Mouse (Mus musculus) left cerebral cortex, adult 11 months (tissue): ENCODE measurements at regions not wholly inside any gene's neighbourhood (a gene's known extent, or its start where the extent isn't known, plus 50 kb on each side); places are given as distances from the start of the nearest gene placed in this dataset.

Source experiments
- DNase-seq: peaks from one replicate; pipeline ENCODE4 v3.0.0; 2022; ENCODE audit warnings: low spot score

DNA sequence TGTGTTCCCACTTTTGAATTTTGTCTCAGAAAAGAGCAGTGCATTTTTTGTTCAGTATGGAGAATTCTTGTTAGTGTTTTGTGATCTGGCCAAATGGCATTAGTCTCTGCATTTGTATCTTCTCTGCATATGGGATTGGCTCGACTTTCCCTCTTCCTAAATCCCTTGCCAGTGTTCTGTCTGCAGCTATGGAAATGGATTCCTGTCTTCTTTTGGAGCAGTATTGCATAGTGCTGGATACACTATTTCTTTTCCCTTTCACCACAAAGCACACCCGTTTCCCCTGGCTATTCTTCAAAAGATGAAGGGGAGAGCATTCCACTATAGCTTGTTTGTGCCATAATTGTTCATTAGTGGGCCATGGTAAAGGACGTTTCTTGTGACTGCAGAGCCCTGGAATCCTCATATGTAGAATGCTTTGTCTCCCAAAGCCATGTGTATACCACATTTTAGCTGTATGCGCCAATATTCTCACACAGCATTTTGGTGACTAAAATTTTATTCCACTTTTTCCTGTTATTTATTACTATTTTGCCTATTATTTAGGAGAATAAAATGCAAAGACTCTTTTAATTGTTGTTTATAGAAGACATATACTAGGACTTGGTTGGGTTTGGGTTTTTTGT is 197.8 kb downstream of the Hs3st1 start:
- no peak for DNase-seq

DNA sequence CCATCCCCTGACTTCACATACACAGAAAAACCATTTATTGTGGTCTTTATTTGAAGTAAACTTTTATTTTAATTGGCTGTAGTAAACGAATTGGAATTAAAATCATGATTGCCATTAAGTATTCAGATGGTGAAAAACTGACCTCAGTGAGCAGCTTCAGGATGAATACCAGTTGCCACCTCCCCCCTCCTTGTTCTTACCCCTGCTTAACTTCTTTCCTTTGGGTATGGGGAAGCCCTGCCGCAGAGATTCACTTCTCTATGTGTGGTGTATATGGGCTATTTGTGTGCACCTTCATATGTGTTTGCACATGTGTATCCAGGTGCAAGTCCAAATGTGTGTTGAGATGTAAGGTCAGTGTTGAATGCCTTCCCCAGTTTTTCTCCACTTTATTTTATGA is 218.2 kb downstream of the Hs3st1 start:
- DNase-seq: no peak

DNA sequence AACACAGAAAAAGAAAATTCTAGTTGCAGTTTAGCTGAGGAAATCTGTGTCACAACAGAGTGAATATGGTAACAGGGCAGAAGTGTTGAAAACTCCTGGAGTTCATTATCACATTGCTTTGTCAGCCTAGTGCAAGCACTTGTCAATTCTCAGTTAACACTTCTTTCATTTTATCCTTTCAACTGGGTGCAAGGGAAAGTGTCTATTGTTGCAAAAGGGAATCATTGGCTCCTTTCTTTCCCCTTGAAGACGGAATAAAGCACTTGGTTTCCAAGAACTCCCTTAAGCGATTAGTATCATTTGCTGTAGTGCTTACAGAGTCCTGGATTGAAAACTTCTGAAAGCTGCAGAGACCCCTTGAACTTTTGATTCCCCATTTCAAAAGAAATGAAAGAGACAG is 218.9 kb downstream of the Hs3st1 start:
- no peak for DNase-seq

DNA sequence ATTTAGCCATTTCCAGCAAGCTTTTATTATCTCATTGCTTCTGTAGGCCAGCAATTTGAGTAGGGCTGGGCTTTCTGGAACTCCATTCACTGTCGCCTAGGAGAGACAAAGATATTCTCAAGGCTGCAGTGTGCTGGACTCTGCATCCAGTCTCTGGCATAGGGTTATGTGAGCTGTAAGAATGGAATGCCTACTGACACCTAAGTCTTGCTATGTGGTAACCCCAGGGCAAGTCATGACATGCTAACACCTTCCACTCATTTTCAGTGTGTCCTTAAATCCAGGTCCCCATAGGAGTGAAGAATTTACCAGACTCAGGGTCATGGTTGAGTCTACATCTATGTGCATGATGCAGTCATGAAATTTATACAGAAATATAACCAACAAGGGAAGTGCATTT is 245.0 kb downstream of the Hs3st1 start:
- DNase-seq: no peak

DNA sequence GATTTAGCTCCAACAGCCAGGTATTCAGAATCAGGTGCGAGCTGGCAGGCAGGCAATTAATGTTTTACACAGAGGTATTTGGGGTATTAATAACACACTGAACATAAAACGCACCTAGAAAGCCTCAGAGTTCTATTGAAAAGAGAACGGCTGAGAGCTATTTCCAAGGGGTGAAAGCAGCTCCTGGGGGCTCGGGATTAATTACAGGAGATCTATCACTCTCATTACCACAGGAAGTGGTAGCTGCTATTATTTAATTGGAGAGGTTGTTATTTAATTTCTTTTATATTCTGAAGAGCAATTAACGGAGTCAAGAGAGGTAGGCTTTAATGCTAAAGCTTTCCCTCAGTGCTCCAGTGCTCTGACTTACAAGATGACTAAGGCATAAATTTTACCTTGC is 272.5 kb downstream of the Hs3st1 start:
- no peak for DNase-seq

DNA sequence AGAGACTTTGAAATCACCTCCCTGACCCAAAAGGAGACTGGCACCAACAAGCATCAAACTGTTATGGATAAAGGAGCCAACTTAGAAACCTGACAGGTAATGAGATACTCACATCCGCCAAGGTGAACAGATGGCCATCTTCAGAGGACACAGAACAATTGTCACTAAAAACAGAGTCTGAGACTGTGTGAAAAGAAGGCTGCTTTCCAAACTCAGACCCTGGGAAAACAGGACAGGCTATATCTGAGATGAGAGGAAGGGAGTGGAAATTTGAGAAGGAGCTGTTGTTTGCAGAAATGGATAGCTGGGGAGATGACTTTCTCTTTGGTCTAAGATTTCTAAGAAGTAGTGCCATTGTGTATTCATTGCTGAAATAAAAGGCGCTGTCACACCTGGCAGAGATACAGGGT is 297.2 kb downstream of the Hs3st1 start:
- no peak for DNase-seq

DNA sequence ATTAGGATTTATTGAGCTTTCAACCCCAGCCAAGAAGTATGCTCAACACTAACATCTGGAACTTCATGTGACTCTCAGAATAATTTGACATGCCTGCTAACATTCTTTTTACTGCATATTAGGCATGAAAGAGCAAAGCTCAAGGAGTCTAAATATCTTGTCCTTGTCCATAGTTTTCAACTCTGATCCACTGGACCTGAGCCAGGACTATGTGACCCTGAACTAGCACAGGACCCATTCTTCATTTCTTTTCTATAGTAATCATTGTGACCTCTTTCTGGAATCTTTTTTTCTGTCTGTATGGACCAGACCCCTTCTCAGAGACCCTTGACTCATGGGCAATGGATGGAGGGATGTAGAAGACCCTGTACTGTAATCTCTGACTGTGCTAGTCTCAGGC is 301.6 kb downstream of the Hs3st1 start:
- DNase-seq: no peak

DNA sequence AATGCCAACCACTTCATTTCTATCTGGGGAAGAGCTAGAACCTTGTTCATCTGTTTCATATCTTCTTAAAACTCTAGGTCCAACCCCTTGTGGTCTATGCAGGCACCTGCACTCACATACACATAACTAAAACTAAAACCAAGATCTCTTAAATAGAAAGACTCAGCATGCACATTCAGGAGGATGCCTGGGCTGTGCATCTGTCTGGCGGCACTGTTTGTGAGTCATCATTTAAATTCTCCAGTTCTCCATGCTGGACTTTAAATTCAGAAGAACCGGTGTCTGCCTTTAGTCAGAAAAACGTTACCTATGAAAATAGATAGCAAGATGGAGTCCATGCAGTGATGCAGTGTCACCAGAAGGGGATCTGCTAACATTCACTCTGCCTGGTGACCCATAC is 314.5 kb downstream of the Hs3st1 start:
- no peak for DNase-seq

DNA sequence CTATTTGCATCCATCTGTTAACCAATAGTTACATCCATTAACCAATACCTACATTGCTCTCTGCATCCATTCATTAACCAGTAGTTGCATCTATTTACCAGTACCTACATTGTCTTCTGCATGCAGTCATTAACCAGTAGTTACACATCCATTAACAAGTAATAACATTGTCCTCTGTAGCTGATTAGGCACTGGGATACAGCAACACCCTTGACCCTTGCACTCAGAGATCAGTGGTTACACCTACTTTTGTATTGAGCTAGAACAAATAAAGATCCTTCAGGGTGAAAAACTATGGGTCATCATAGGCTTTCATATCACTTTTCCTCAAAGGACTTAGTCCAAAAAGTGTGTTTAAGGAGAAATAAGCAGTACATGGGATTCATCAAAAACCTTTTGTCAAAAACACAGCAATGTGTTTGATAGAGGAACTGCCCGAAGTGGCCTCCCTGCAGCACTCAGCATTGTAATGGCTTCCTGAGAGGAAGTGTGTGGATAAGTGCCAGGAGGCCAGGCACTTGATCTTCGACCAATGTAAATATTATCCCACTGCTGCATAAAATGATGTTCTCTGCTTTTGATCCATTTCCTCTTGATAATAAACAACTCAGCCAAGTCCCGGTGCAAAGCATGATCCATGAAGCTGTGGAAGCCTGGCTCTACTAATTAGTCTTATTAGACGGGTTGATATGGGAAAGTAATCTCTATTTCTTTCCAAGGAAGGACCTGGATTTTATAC is 317.6 kb downstream of the Hs3st1 start:
- DNase-seq: no peak

DNA sequence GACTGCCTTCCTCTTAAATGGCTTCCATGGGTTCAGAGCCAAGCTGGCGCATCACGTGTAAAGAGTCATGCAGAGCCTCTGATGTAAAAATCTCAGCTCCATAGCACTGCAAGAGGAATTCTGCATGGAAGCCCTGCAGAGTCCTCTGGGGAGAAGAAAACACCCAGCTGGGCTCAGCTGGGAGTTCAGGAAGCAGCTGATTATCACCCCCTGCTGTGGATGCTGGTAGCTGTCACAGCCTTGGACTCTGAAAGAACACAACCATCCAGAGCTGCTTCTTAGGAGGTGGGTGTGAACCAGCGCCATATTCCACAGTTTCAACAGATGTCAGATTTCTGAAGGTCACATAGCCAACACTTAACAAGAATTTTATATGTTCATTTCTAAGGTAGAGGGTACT is 329.2 kb downstream of the Hs3st1 start:
- DNase-seq: no peak

DNA sequence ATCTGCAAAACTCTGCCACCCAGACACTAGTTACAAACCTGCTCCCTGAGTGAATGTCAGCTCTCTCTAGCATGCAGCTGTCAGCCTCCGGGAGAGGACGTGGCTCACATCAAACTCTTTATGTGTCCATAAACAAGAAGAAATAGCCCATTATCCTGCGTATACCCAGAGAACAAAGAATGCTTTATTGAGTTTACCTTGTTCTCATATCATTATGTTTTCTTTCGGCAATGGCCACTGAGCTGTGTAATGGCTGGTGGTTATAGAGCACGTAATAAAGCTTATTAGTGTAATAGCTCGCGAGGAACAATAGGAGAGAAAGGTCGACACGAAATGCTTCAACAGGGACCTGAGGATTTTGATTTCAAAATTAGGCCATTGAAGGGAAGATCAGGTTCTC is 331.6 kb downstream of the Hs3st1 start:
- DNase-seq: no peak

DNA sequence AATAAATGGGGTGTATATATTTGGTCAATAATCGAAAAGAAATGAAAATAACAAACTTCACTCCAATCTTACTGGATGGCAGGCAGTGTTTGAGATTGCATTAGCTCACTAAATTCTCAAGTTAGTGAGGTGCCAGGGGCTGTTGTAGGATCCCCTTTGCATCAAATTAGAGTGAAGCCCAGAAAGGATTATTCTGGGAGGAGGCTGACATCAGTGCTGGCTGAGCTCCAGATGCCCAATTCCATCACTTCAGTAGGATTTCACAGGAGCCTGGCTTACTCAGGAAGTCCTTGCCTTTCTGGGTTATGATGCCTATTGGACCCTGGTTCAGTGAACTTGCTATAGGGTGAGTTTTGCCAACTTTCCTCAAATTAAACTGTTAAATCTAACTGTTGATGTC is 336.5 kb downstream of the Hs3st1 start:
- no peak for DNase-seq

DNA sequence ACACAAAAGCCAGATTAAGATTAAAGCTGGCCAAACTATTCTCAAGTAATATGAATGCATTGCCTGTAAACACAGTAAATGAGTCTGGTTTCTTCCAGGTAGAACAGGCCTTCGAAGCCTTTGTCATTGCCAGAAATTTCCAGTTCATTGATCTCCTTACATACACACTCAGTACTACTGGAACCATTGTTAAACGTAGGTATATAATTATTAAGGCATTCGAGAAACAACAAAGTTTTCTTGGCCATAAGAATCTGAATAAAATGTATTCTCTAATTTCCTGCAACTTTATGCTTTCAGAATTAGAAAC is 337.5 kb downstream of the Hs3st1 start:
- DNase-seq: no peak

DNA sequence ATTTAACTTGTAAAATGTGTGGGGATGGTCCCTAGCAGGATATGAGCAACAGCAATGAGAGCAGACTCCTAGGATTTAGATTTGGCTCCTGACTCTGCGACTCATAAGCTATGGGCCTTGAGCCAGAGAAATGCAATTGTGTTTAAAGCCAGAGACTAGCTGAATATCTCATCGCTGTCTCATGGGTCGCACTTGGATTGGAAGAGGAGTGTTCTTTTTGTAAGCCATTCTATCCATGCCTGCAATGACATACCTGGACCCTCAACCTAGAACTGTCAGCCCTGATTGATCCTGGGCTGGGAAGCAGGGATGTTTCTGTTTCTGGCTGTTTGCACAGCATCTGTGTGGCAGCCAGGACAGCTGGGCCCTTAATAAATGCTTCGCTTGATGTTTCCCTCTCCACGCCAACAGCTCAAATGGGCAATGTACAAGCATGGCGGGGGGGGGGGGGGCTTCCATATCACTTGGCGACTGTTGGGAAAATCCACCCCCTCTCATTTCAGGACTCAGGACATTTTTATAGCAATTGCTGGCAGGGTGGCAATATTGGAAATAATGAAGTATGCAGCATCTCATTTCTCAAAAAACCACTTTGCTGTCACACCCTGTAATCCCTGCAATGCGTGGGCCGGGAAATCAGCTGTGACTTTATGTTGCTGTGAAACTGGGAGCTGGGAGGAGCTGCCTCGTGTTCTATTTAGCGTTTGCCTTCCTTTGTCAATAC is 338.0 kb downstream of the Hs3st1 start:
- peak; percentile 9 for DNase-seq

DNA sequence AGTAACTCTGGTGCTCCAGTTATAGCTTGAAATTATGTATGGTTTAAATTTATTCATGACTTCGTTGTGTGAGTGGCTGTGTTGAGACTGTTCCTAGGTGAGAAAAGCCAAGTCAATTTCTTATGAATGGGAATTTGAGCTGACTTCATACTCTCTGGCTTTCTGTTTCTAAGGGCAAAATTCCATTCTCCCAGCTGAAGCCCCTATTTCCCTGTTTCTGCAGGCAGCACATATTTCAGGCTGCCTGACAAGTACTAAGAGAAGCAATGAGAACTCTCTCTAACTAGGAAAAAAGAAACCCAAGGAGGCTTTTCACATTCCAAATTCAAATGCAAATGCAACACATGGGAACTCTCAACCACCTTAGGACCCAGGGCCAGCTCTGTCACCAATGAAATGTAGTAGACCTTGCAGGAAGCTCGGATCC is 338.7 kb downstream of the Hs3st1 start:
- no peak for DNase-seq

DNA sequence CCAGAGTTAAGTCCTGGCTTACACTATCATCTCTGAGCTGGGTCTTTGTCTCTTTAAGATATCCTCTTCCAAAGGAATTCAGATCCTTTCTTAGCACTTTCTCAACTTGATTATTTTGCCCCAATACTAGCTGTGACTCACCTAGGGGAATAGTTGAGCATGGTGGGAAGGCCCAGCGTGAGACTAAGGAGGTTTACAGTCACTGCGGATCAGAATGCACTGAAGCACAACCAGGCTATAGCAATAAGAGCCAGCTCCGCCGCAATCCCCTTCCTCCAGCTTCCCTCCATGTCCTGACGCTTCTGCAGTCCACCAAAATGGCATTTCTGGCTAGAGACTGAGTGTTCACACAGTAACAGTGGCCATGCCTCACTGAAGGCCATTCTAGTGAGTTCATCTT is 342.5 kb downstream of the Hs3st1 start:
- no peak for DNase-seq

DNA sequence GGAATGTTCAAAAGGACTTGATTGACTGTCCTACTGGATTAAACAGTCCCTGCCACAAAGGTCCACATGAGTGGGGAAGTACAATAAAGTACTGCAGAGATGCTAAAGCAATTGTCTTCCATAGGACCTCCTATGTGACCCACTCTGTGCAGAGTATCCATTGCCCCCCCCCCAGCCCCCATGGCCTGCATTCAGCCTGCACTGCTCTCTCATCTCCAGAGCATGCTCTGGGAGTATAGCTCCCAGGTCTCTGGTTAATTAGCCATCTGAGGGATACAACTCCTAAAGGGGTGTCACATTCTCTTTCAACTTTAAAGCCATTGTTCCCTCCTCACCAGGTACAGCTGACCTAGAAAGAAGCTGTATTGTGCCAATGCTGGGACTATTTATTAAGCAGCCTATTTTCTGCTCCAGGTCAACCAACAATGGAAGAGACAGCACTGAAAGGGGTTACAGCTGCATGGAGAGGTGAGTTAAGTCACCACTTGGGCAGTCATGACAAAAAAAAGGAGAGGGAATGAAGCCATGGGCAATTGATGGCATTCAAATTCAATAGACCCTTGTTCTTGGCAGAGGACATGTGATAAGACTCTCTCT is 364.8 kb downstream of the Hs3st1 start:
- no peak for DNase-seq

DNA sequence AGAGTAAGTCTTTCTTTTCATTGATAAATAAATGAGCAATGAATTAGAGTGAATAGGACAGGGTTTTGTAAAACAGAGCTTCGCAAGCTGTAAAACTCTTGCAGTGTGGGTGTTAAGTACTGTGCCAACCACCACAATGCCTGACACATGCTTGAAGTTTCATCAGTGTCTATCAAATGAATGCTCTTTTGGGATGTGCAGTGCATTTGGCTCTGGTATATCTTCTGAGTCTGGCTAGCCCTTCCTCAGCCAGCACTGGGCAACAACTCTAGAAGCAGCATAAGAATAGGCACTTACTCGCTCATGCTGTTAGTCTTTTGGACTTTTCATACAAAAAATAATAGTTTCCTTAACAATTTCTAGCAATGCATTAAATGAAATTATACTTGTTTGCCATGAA is 370.9 kb downstream of the Hs3st1 start:
- no peak for DNase-seq

DNA sequence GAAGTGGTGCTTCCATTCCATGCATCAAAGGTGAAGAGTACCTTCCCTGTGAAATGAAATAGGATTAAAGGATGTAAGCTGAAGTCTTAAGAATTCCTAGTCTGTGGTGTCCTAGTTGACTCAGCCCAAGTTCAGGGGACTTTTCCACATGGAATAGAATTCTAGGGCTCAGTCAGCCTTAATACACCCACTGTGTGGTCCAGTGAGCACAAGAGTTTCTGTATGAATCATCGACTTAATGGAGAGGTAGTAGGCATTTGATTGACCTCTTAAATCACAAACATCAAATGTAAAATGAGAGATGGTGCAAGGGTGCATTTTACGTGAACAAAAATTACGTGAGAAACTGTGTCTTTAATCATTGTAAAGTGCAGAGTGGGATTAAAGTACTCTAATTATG is 381.1 kb downstream of the Hs3st1 start:
- no peak for DNase-seq

DNA sequence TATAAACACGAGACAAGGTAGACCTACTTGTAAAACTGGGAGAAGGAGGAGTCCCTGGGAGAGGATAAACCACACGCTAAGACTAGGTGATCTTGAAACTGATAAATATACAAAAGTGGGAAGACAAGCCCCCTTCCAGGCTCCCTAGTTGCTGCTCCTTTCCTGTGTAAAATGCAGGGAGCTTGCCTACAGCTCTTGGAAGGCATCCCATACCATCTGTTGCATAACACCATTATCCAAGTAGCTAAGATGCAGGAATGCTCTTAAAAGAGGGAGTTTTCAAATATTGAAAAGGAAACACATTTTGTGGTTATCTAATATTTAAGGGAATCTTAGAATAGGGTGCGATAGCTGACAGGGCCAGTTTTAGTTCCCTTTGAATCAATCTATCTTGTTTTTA is 406.6 kb downstream of the Hs3st1 start:
- no peak for DNase-seq

DNA sequence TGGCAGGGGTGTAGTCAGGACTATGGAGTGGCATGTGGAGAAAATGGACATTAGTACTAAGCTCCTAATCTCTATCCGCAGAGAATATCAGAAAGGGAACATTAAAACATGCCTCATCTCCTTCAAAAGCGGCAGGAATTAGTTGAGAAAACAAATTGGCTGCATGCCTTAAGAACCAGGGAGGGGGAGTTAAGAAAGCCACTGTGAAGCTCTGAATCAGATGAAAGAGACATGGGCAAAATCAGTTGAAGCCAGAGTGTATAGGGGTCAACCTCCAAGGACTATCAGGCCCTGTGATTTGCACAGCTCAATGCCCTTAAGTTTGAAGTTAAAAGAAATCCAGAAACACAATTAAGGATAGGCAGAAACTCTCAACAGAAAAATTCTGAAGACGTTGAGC is 408.3 kb downstream of the Hs3st1 start:
- no peak for DNase-seq

DNA sequence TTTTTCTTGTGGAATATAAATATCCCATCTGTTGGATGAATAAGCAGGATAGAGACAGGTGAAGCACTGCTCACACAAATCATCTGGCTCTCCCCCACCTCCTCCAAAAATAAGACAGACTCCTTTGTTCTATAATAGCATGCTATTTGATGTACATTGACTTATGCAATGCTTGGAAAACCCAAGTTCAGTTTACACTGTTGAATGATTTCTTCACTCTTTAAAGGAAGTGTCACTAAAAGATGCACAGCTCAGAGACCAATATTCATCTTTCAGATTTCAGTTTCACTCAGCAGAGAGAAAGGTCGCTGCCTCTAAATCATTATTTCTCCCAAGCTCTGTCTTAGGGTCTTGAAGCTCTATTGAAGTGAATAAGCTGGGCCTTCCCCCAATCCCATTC is 417.4 kb downstream of the Hs3st1 start:
- DNase-seq: no peak

DNA sequence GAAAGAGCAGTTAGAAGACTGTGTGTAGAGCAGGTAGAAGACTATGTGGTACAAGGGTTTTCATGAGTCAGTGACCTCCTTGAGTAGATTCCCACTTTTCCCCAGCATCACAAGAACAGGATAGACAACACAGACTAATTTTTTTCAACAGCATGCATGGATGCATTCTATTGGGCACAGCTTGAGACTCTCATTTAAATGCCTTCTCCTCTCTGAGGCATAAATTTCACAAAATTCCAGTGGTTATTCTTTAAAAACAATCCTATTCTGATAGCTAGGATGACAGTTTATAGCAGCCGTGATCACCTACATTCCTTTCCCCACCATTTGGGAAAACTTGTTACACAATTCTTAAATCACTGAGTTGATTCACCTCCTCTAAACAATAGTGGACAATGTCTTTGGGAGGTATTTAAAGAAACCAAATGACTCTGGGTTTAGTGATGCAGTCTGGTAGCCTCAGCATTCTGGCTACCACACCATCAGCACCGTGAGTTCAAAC is 418.7 kb downstream of the Hs3st1 start:
- DNase-seq: no peak
